Mouse (Mus musculus) erythroid progenitor cell, adult 5-6 weeks (primary cell): ENCODE measurements around the gene Tceanc. TPM values are rescaled to one million over a fixed set of nuclear protein-coding genes. Genes with fewer than 3 reads are reported as not detected.

Experiments
- ATAC-seq: replicated peaks from 2 replicates; pipeline ENCODE4 v1.8.0; 2016; ENCODE audit warnings: moderate number of reproducible peaks, mild to moderate bottlenecking, moderate TSS enrichment, inconsistent platforms; ENCODE audit not compliant: poor library complexity, low FRiP score, severe bottlenecking
- total RNA-seq, 2 experiments: library from RNA; stranded (forward) in 1 of 2; stranded (reverse) in 1 of 2; fragments of 150-400 nt in 1 of 2; fragments of 186-747, 209-891 nt in 1 of 2; gene quantifications; 2 replicates each; pipeline versions ENCODE4 v1.2.3 to v1.2.4; 2015 to 2017; ENCODE audit warnings: low replicate concordance in 2 of 2

Gene Tceanc
- total RNA-seq, 2 experiments from 2014 or later = 3.4 to 3.7 TPM

DNA sequence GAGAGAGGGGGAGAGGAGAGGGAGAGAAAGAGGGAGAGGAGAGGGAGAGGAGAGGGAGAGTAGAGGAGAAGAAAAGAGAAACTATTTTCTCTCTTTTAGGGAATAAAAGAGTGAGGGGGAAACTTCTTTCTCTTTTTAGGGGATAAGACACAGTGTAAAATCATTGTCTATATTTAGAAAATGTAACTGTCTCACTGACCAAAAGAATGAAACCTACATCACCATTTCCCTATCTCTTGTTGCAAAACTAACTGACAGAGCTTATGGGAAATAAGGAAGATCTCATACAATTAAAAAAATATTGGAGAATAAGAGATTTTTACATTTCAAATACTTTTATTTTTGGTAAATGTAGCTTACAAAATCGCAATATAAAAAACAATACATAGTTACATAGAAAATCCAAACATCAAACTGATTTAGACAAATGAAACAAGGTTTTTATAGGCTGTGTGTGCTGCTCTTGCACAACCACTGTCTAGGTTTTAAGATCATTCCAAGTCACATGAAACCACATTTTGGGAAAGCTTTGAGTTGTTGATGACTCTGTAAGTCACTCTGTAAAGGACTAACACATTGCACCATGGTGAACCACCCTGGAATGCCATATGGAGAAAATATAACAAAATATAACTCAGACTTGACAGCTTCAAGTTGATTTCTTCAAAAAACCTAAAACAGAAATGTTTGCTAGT lies 18.7 kb downstream of the Tceanc start:
- no peak for ATAC-seq

DNA sequence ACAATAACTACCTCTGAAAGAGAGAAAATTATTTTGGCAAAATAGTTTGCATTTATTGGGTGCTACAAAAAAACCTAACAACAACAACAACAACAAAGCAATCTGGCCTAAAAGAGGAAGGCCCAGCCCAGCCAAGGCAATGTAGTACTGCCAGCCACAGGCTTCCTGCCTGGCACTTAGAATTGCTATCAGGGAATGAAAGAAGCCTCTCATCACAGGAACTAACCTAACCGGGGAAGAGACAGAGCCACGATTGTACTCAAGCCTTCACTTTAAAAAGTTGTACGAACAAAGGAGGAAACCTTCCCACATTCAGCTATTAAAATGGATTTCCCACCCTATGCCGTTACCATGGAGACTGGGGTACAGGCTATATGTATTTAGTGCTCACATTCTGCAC lies 20.6 kb downstream of the Tceanc start:
- ATAC-seq = no peak

DNA sequence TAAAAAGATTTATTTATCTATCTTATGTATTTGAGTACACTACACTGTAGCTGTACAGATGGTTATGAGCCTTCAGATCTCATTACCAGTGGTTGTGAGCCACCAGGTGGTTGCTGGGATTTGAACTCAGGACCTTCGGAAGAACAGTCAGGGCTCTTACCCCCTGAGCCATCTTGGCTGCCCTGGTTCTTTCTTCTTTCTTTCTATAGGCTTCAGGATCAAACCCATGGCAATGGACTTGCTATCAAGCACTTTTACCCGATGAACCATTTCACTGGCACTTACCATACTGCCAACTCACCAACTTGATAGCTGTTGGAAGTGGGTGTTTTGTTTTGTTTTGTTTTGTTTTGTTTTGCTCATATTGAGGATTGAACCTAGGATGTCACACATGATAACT lies 23.3 kb downstream of the Tceanc start:
- ATAC-seq = no peak

DNA sequence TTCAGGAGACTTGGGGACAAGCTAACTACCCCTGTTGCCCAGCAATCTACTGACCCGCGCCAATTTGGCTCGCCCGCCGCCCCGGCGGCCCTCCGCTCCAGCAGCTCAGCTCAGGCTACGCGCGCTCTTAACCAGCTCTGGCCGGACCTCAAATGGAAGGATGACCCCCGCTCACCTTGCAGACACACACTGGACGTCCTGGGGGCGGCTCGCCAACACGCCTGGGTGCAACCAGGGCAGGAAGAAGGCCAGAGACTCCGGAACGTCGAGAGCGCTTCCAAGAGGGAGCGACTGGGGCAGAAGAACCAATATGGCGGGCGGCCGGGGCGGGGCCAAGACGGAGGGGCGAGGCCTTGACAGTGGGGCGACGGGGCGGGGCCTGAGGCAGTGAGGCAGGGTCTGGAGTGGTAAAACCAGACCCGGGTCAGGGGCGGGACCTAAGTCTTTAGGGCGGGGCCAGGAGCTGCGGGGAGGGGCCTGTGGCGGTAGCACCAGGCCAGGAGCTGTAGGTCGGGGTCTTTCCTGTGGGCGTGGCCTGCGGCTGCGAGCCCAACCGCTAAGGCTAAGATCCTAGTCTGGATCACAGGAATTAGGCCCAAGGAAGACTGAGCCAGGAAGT lies 38.9 kb downstream of the Tceanc start, which contains the start of gene Rab9:
TSS of gene Rab9 (minus strand) at position 503 of the 619 bp plus-strand sequence.
- peak; percentile 99 for ATAC-seq

DNA sequence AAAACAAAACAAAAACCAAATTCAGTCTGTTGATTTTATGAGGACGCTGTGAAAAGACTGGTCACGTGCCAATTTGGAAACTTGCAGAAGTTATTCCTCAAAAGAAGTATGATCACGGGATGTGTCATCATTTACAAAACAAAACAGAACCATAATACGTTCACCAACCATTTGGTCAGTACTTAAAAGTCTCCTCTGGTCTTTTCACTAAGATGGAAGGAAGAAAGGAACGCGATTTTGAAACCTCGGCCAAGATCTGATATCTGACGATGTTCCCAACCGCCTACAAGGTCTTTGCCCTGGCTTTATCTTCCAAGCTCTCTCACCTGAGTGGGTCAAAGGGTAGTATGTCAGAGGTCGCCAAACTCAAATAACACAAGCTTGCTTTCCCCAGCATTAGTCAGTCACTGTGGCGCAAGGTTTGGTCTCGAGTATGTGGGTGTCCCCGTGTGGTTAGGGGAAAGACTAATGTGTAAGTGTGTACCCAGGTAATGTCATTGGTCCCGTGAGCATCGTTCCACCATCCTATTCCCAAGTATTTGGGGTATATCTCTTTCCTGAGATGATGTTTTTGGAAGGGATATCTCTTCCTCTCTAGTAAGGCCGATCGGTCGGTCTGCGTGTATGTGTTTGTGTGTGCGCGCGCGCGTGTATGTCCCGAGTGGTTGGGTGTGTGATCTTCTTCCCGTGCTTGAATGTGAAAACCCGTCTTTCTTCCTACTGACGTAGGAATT lies 39.6 kb downstream of the Tceanc start:
- ATAC-seq = peak; percentile 48

DNA sequence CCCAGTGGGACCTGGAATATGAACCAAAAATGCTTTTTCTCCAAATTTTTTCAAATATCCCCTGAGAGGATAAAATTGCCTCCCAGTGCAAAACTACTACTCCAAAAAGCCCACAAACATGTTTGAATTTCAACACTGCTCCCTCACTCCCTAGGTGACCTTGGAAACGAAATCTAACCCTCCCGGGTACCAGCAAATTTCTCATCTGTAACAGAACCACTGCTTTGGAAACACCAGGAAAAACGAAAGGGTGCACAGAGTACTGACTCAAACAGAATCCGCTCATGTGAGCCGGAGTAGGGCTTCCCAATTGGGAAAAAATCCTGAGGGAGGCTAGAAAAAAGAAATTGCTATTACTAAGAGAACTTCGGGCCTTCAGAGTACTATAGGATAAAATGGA lies 41.0 kb downstream of the Tceanc start:
- ATAC-seq = no peak

DNA sequence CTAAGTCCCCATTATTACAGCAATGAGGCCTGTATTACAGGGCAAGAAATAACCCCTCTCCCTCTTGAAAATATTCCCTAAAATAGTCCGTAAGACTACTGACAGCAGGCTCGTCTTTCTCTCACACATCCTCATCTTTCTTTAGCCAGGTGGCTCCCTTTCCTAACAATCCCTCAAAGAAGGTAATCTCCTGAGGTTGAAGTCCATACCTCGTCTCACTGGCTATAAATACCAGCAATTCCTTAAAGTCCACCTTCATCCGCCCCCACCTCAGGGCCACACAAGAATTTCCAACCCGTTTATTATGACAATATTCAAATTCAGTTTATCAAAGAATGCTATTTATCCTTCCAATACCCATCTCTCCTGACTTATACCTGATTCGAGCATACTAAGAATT lies 45.8 kb downstream of the Tceanc start:
- ATAC-seq = no peak

DNA sequence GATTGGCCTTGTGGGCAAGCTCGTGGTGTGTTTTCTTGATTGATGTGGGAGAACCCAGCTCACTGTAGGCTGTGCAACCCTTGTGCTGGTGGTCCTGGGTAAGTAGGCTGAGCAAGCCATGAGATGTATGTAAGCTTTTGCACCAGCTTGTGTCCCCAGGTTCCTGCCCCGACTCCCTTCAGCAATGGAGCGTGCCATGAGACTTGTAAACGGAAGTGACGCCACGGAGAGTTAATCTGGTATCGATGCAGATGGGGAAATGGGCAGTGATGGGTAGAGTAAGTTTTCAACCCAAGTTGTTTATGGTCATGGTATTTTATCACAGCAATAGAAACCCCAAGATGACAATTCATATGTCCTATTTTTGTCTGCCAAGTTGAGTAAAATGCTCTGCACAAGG lies 50.0 kb downstream of the Tceanc start:
- ATAC-seq = no peak

DNA sequence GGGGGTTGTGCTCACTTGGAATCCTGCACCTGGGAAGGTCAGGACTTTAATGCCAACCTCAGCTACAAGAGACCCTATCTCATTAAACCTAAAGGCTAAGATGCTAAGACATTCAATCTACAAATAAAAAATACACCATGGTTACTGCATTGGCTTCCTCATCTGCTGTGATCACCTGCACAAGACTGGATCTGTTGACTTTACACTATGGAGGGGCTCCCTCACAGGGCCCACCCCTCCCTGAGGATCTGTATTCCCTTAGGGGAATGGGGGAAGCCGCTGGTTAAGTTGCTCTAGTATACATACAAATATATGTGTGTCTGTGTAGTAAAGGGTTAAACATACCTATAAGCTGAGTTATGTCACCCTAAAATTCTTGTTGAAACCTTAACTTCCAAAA lies 62.8 kb downstream of the Tceanc start:
- no peak for ATAC-seq

DNA sequence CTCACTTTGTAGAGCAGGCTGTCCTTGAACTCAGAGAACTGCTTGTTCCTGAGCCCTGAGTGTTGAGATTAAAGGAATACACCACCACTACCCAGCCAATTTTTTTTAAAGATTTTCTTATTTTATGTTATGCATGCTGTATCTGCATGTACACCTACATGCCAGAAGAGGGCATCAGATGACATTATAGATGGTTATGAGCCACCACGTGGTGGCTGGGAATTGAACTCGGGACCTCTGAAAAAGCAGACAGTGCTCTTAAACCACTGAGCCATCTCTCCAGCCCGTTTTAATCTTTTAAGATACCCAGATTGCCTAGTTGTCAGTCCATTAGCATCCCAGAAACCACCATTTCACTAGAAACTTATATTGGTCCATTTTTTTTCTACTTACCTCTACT lies 64.0 kb downstream of the Tceanc start:
- ATAC-seq = no peak

DNA sequence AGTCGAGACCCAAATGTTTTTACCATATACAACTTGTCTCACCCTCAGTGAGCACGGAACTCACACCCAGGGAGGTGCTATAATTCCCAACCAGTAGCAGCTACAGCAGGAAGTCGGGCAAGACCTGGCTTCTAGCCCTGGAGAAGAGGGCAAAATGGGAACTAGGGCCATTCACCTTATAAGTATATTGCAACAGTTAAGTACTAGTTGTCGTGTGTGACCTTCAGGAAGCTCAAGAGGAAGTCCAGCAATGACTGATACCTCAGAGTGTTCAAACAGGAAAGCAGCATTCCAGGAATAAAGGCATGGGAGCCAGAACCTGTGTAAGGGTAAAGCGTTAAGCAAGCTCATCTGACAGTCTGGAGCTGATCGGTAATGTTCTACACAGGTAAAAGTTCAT lies 64.8 kb downstream of the Tceanc start:
- no peak for ATAC-seq

Other genes starting within 250 kb of the Tceanc start
- gene Trappc2, start 78.0 kb downstream of the Tceanc start, total RNA-seq (2015; ENCODE audit: low replicate concordance) = 2.9 and 3.6 TPM in 2 replicates
- 1.7 and 7.4 TPM in 2 replicates for gene Trappc2, start 78.0 kb downstream of the Tceanc start, total RNA-seq (2017; ENCODE audit: low replicate concordance)
- gene Ofd1, start 77.9 kb downstream of the Tceanc start, total RNA-seq (2015; ENCODE audit: low replicate concordance) = 7.9 and 9.6 TPM in 2 replicates
- 6.2 and 11.2 TPM in 2 replicates for gene Ofd1, start 77.9 kb downstream of the Tceanc start, total RNA-seq (2017; ENCODE audit: low replicate concordance)
- gene Rab9, start 38.7 kb downstream of the Tceanc start, total RNA-seq (2015; ENCODE audit: low replicate concordance) = 19.8 and 25.2 TPM in 2 replicates
- gene Rab9, start 38.7 kb downstream of the Tceanc start, total RNA-seq (2017; ENCODE audit: low replicate concordance) = 16.3 and 38.1 TPM in 2 replicates
- gene Egfl6, start 67.2 kb upstream of the Tceanc start, total RNA-seq (2015; ENCODE audit: low replicate concordance) = not detected in 2 replicates
- gene Egfl6, start 67.2 kb upstream of the Tceanc start, total RNA-seq (2017; ENCODE audit: low replicate concordance) = not detected in 2 replicates